Mouse (Mus musculus) embryonic facial prominence, embryonic 13.5 days (tissue): ENCODE data around the gene Adprh. TPM values are rescaled to one million over a fixed set of nuclear protein-coding genes. Genes with fewer than 3 reads are reported as not detected.
"Not testable (repeated sequence)": the region's sequence is repeated elsewhere in the genome, so short reads cannot be mapped to it uniquely, and the experiment has no call there.

Source experiments
- ATAC-seq: fragments of 200-750 bp; cut with Nextera tagmentation; 2 replicates; pipeline ENCODE4 v1.8.0; 2017; ENCODE audit warnings: low read depth; ENCODE audit not compliant: insufficient number of reproducible peaks, insufficient read depth, low FRiP score, low TSS enrichment
- H3K27ac ChIP-seq: fragments of 300-500 bp; sonication (generic); 2 replicates; pipeline ENCODE4 v1.5.1; 2015; ENCODE audit warnings: moderate library complexity, mild to moderate bottlenecking, inconsistent platforms
- H3K27me3 ChIP-seq: fragments of 300-500 bp; sonication (generic); 2 replicates; pipeline ENCODE4 v1.6.1; 2015; ENCODE audit warnings: mild to moderate bottlenecking, inconsistent platforms
- H3K36me3 ChIP-seq: fragments of 300-500 bp; sonication (generic); 2 replicates; pipeline ENCODE4 v1.6.1; 2015; ENCODE audit warnings: mild to moderate bottlenecking, inconsistent platforms
- H3K4me1 ChIP-seq: fragments of 300-500 bp; sonication (generic); 2 replicates; pipeline ENCODE4 v1.6.1; 2015; ENCODE audit warnings: inconsistent platforms
- H3K4me2 ChIP-seq: fragments of 300-500 bp; sonication (generic); 2 replicates; pipeline ENCODE4 v1.6.1; 2015; ENCODE audit warnings: moderate library complexity, mild to moderate bottlenecking, inconsistent platforms
- H3K4me3 ChIP-seq: fragments of 300-500 bp; sonication (generic); 2 replicates; pipeline ENCODE4 v1.5.1; 2015; ENCODE audit warnings: mild to moderate bottlenecking, inconsistent platforms
- H3K9ac ChIP-seq: fragments of 300-500 bp; sonication (generic); 2 replicates; pipeline ENCODE4 v1.6.1; 2015; ENCODE audit warnings: mild to moderate bottlenecking, inconsistent platforms
- H3K9me3 ChIP-seq: fragments of 300-500 bp; sonication (generic); 2 replicates; pipeline ENCODE4 v1.6.1; 2016; ENCODE audit warnings: inconsistent platforms
- WGBS: fragments of 180-500 bp; shearing (Covaris S2); methylation state at CpG from one replicate; pipeline ENCODE4 v1.1.7; 2015; ENCODE audit warnings: mixed read lengths; 5-methylcytosine and 5-hydroxymethylcytosine counted together
- polyA plus RNA-seq: library from polyadenylated mRNA; unstranded; fragments of >200 nt; fragmentation: Nextera tagmentation; extraction: Ambion mirVana; gene quantifications from 2 replicates; pipeline ENCODE4 v1.2.1, GENCODE M21; 2015

Adprh gene
- polyA plus RNA-seq, 1 experiment from 2014 or later = 138 TPM

DNA sequence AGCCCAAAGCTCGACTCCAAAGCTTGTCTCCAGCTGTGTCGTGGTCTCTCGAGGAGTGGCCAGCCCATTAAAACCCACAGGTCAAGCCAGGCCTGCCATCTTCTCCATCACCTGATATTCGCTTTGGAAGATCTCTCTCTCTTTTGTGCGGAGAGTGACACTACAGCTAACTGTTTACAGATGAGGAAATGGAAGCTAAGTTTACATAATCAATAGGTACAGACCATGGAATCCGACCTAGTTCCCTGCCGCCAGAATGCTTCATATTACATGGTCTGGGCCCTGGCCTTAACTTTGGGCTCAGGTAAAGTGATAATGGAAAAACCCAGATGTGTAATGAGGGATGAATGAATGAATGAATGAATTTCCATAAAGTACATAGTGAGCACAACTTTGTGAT is 1.8 kb downstream of the Adprh start:
- no peak overlapping the region for H3K27ac ChIP-seq
- H3K9ac ChIP-seq = no peak overlapping the region
- 75% methylated on average over 7 of the region's 7 CpGs for WGBS
- H3K4me3 ChIP-seq = no peak overlapping the region
- no peak overlapping the region for H3K4me2 ChIP-seq
- no peak for ATAC-seq
- peaks cover 39% of the 10 kb centered on the region for H3K36me3 ChIP-seq
- no peaks in the 10 kb centered on the region for H3K9me3 ChIP-seq
- peaks cover 39% of the 10 kb centered on the region for H3K4me1 ChIP-seq
- H3K27me3 ChIP-seq = no peaks in the 10 kb centered on the region

GRCm38 (mm10) chr16:38448458-38448857 is 4.0 kb downstream of the Adprh start:
- Histone ChIP-seq H3K9me3 (no peaks in the 10 kb centered on the region), H3K4me2 (peak overlapping the region; percentile 35), H3K36me3 (peaks cover 62% of the 10 kb centered on the region), H3K27ac (peak overlapping the region; percentile 78), H3K4me1 (peaks cover 39% of the 10 kb centered on the region), H3K4me3 (no peak overlapping the region), H3K27me3 (no peaks in the 10 kb centered on the region), H3K9ac (no peak overlapping the region)
- 41% methylated on average over 12 of the region's 12 CpGs for WGBS
- ATAC-seq = no peak

GRCm38 (mm10) chr16:38447366-38447765 is 5.1 kb downstream of the Adprh start:
- H3K4me1 ChIP-seq = peaks cover 39% of the 10 kb centered on the region
- no peaks in the 10 kb centered on the region for H3K9me3 ChIP-seq
- ATAC-seq = no peak
- H3K9ac ChIP-seq = no peak overlapping the region
- H3K36me3 ChIP-seq = peaks cover 68% of the 10 kb centered on the region
- H3K27ac ChIP-seq = 0 out of 2 replicates have a peak overlapping the region, but pooled peaks have one; percentile 78
- WGBS = 87% methylated on average over 21 of the region's 21 CpGs
- no peaks in the 10 kb centered on the region for H3K27me3 ChIP-seq
- no peak overlapping the region for H3K4me2 ChIP-seq
- no peak overlapping the region for H3K4me3 ChIP-seq

- H3K9ac ChIP-seq, H3K4me2 ChIP-seq, H3K27ac ChIP-seq, H3K27me3 ChIP-seq, H3K4me3 ChIP-seq, ATAC-seq, H3K9me3 ChIP-seq: not testable (repeated sequence)
- 95% methylated on average over 2 of the region's 2 CpGs for WGBS
- Histone ChIP-seq H3K36me3 (peaks cover 68% of the 10 kb centered on the region), H3K4me1 (peaks cover 30% of the 10 kb centered on the region)
Measured at GRCm38 (mm10) chr16:38446141-38446540, 6.4 kb downstream of the Adprh start.

- peaks cover 28% of the 10 kb centered on the region for H3K4me1 ChIP-seq
- no peak overlapping the region for H3K4me2 ChIP-seq
- H3K27ac ChIP-seq = no peak overlapping the region
- no peaks in the 10 kb centered on the region for H3K27me3 ChIP-seq
- no peak for ATAC-seq
- peaks cover 68% of the 10 kb centered on the region for H3K36me3 ChIP-seq
- WGBS = 97% methylated on average over 20 of the region's 20 CpGs
- H3K9ac ChIP-seq = no peak overlapping the region
- no peak overlapping the region for H3K4me3 ChIP-seq
- no peaks in the 10 kb centered on the region for H3K9me3 ChIP-seq
Measured at GRCm38 (mm10) chr16:38445576-38445975, 6.9 kb downstream of the Adprh start.

DNA sequence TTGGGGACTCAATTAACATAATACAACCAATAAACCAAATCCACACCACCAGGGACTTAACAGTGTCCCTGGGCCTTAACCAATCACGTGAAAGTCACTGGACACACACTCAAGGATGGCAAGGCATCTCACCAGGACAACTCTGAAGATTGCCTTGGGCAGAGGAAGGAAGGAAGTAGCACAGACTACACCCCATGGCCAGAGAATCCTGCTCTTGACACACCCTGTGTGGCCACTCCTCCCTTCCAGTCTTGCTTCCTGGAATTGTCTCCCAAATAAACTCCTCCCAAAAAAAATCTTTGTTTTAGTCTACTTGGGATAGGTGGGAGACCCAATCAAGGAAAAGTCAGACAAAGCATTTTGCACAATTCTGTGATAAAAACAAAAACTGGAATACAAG is 7.5 kb downstream of the Adprh start:
- Histone ChIP-seq H3K9me3 (no peaks in the 10 kb centered on the region), H3K4me1 (peaks cover 23% of the 10 kb centered on the region), H3K4me2 (no peak overlapping the region), H3K9ac (no peak overlapping the region), H3K27me3 (no peaks in the 10 kb centered on the region), H3K36me3 (peaks cover 63% of the 10 kb centered on the region), H3K4me3 (no peak overlapping the region), H3K27ac (no peak overlapping the region)
- 85% methylated on average over 1 of the region's 1 CpGs for WGBS
- ATAC-seq = no peak

DNA sequence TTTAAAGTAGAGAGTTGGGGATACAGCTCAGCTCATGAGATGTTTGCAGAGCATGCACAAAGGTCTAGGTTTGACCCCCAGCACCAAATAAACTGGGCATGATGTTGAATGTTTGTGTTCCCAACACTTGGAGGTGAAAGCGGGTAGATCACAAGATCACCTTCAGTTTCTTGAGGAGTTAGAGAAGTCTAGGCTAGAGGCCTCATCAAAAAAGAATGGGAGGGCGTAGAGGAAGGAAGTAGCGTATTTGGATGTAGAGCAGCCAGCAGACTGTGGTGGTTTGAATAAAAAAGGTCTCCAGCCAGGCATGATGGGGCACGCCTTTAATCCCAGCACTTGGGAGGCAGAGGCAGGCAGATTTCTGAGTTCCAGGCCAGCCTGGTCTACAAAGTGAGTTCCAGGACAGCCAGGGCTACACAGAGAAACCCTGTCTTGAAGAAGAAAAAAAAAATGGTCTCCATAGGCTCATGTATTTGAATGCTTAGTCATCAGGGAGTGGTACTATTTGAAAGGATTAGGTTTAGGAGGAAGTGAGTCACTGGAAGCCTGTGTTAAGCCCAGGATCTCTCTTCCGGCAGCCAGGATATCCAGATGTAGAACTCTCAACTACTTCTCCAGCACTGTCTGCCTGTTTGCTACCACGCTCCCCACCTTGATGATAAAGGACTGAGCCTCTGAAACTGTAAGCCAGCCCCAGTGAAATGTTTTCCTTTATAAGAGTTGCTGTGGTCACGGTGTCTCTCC is 8.6 kb downstream of the Adprh start:
- Histone ChIP-seq H3K27ac (no peak overlapping the region), H3K36me3 (peaks cover 55% of the 10 kb centered on the region), H3K27me3 (no peaks in the 10 kb centered on the region), H3K4me3 (no peak overlapping the region), H3K4me1 (peaks cover 17% of the 10 kb centered on the region), H3K9ac (no peak overlapping the region), H3K9me3 (no peaks in the 10 kb centered on the region), H3K4me2 (no peak overlapping the region)
- no peak for ATAC-seq
- WGBS = 94% methylated on average over 7 of the region's 7 CpGs

DNA sequence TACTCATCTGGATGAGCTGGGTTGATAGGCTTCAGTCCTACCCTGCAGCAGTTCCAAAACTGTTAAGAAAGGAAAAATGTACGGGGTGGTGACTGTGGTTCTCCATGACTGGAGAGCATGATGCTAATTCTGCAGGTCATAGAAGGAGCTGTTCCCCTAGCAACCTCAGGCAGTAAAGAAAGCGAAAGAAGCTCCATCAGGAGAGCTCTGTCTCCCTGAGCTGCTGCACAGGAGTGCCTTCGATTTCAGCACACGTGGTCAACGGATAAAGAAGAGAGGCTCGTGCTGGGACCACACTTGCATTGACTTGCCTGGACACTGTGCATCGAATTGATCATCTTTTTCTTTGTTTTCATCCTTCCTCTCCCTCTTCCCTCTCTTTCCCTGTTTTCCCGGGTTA is 10.3 kb downstream of the Adprh start:
- WGBS = 86% methylated on average over 8 of the region's 8 CpGs
- H3K27ac ChIP-seq = no peak overlapping the region; the same call in 1 of the 2 replicates
- no peak overlapping the region for H3K4me3 ChIP-seq
- H3K27me3 ChIP-seq = no peaks in the 10 kb centered on the region
- ATAC-seq = no peak
- H3K36me3 ChIP-seq = peaks cover 44% of the 10 kb centered on the region
- no peak overlapping the region for H3K4me2 ChIP-seq
- no peaks in the 10 kb centered on the region for H3K9me3 ChIP-seq
- no peak overlapping the region for H3K9ac ChIP-seq
- peaks cover under 1% of the 10 kb centered on the region; the same call in 1 of the 2 replicates for H3K4me1 ChIP-seq

DNA sequence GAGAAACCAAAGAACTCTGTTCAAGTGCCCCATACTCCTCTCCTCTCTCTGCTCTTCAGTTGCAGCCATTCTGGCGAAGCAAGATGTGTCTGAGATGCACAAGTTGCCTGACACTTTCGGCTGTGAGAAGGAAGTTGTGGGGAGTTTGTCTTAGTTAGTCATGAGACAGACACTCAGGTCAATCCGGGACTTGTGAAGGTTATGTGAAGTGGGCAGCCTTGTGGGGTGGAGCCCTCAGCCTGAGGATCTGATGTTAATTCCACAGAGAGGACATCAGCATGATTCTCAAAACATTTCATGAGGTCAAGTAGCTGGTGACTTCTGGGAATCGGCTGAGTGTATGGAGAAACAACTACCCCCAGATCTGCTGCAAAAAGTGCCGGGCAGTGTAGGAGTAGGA is 10.9 kb downstream of the Adprh start:
- H3K4me1 ChIP-seq = no peaks in the 10 kb centered on the region
- H3K27ac ChIP-seq = no peak overlapping the region
- WGBS = 89% methylated on average over 5 of the region's 5 CpGs
- no peak overlapping the region for H3K4me2 ChIP-seq
- no peaks in the 10 kb centered on the region for H3K27me3 ChIP-seq
- peaks cover 38% of the 10 kb centered on the region for H3K36me3 ChIP-seq
- H3K9ac ChIP-seq = no peak overlapping the region
- ATAC-seq = no peak
- no peaks in the 10 kb centered on the region for H3K9me3 ChIP-seq
- no peak overlapping the region for H3K4me3 ChIP-seq

DNA sequence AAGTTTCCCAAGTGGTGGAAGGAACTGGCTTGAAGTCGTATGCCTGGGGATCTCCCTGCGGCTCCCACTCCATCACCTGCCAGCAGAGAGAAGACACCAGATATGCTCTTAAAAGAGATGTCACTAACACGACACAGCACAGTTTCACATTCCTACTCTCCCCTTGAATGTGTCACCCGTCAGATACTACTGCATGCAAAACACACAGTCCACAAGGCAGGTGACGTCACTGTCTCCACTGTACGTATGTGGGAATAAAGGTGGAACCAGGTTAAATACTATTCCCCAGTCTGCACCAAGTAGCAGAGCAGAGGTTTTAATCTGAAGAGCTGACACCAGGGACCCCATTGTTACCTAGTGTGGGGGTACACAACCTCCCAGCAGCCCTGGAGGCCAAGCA is 12.1 kb downstream of the Adprh start:
- WGBS = 78% methylated on average over 6 of the region's 6 CpGs

GRCm38 (mm10) chr16:38439190-38439589 is 13.3 kb downstream of the Adprh start:
- no peak overlapping the region for H3K4me2 ChIP-seq
- H3K9ac ChIP-seq = no peak overlapping the region
- ATAC-seq = no peak
- H3K27ac ChIP-seq = no peak overlapping the region; the same call in 1 of the 2 replicates
- no peaks in the 10 kb centered on the region for H3K27me3 ChIP-seq
- H3K9me3 ChIP-seq = no peaks in the 10 kb centered on the region
- no peaks in the 10 kb centered on the region for H3K4me1 ChIP-seq
- 84% methylated on average over 1 of the region's 1 CpGs for WGBS
- no peak overlapping the region for H3K4me3 ChIP-seq
- peaks cover 14% of the 10 kb centered on the region for H3K36me3 ChIP-seq

More for the DNA sequence above, 12.1 kb downstream of the Adprh start:
- Histone ChIP-seq H3K4me1 (no peaks in the 10 kb centered on the region), H3K36me3 (peaks cover 26% of the 10 kb centered on the region), H3K4me3 (no peak overlapping the region), H3K27me3 (no peaks in the 10 kb centered on the region), H3K9ac (no peak overlapping the region), H3K27ac (no peak overlapping the region), H3K9me3 (no peaks in the 10 kb centered on the region), H3K4me2 (no peak overlapping the region)
- ATAC-seq = no peak

DNA sequence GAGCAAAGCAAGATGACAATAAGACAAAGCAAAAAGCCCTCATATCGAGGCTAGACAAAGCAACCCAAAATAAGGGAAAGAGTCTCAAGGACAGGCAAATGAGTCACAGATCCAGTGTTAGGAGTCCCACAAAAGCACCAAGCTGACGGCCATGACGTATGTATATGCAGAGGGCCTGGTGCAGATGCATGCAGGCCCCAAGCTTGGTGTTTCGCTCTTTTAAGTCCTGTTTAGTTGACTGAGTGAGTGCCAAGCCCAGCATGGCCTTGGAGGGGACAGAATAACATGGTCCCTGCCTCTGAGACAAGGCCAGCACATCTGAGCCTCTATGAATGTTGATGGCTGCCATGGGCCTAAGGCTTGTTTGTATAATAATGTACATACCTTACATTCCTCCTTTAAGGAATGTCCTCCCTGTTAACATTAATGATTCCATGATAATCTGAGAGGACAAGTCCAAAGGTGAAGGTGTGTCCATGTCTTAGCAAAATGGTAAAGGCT is 18.2 kb downstream of the Adprh start:
- H3K9ac ChIP-seq = no peak overlapping the region
- no peak overlapping the region for H3K4me2 ChIP-seq
- H3K27me3 ChIP-seq = no peaks in the 10 kb centered on the region
- 85% methylated on average over 4 of the region's 4 CpGs for WGBS
- no peaks in the 10 kb centered on the region for H3K36me3 ChIP-seq
- no peaks in the 10 kb centered on the region for H3K9me3 ChIP-seq
- H3K4me1 ChIP-seq = no peaks in the 10 kb centered on the region
- ATAC-seq = no peak
- no peak overlapping the region for H3K4me3 ChIP-seq
- no peak overlapping the region for H3K27ac ChIP-seq
